Mouse (Mus musculus): ENCODE data around the gene Fyn. TPM values are rescaled to one million over a fixed set of nuclear protein-coding genes. Genes with fewer than 3 reads are reported as not detected.

Fyn gene
- polyA plus RNA-seq, 1 experiment from 2014 or later = 20.5 TPM

- Histone ChIP-seq H3K4me3 (no peak overlapping the region), H3K27me3 (ENCODE audit: poor library complexity, severe bottlenecking) (no peaks in the 10 kb centered on the region), H3K9me3 (no peaks in the 10 kb centered on the region), H3K4me1 (peaks cover 25% of the 10 kb centered on the region), H3K36me3 (replicated peaks) (peaks cover 15% of the 10 kb centered on the region), H3K27ac (no peak overlapping the region)
- WGBS = 97% methylated on average over 9 of the region's 9 CpGs
- DNase-seq (ENCODE audit: extremely low spot score, low spot score) = no peak
Observed at GRCm38 (mm10) chr10:39421772-39422171, 53.1 kb downstream of the Fyn start.

- no peak for DNase-seq (ENCODE audit: extremely low spot score, low spot score)
- no peaks in the 10 kb centered on the region for H3K27me3 ChIP-seq (ENCODE audit: poor library complexity, severe bottlenecking)
- H3K27ac ChIP-seq = no peak overlapping the region
- no peaks in the 10 kb centered on the region for H3K9me3 ChIP-seq
- no peak overlapping the region for H3K4me3 ChIP-seq
- H3K4me1 ChIP-seq = peaks cover 29% of the 10 kb centered on the region
- 87% methylated on average over 3 of the region's 3 CpGs for WGBS
- H3K36me3 ChIP-seq (replicated peaks) = peaks cover 15% of the 10 kb centered on the region
Observed at GRCm38 (mm10) chr10:39424643-39425042, 56.0 kb downstream of the Fyn start.

DNA sequence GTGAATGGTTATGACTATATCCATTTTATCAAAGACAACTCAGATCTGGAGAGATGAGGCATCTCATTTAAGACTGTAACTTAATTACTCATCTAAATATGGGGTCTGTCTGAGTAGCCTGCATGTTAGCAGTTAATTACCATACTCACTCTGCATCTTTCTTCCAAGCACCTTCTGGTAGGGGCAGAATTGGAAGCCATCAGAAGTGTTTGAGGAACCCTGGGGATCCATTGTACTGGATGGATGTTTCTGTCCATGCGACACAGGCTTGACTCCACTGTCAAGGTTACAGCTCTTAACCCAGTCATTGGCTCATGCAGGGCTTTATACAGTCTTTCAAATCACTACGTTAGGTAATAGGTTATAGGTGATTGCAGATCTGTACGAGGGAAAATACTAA is 57.4 kb downstream of the Fyn start:
- H3K4me3 ChIP-seq = no peak overlapping the region
- H3K27ac ChIP-seq = no peak overlapping the region
- DNase-seq (ENCODE audit: extremely low spot score, low spot score) = no peak
- 91% methylated on average over 3 of the region's 3 CpGs for WGBS
- no peaks in the 10 kb centered on the region for H3K9me3 ChIP-seq
- peaks cover 34% of the 10 kb centered on the region for H3K4me1 ChIP-seq
- H3K27me3 ChIP-seq (ENCODE audit: poor library complexity, severe bottlenecking) = no peaks in the 10 kb centered on the region
- peaks cover 15% of the 10 kb centered on the region for H3K36me3 ChIP-seq (replicated peaks)

- no peak for DNase-seq (ENCODE audit: extremely low spot score, low spot score)
- WGBS = 61% methylated on average over 5 of the region's 5 CpGs
- no peak overlapping the region for H3K4me3 ChIP-seq
- peaks cover 15% of the 10 kb centered on the region for H3K36me3 ChIP-seq (replicated peaks)
- H3K27ac ChIP-seq = peak overlapping the region; percentile 9; the same call in 1 of the 2 replicates
- no peaks in the 10 kb centered on the region for H3K27me3 ChIP-seq (ENCODE audit: poor library complexity, severe bottlenecking)
- peaks cover 38% of the 10 kb centered on the region for H3K4me1 ChIP-seq
- H3K9me3 ChIP-seq = no peaks in the 10 kb centered on the region
Observed at GRCm38 (mm10) chr10:39426833-39427490, 58.3 kb downstream of the Fyn start.

DNA sequence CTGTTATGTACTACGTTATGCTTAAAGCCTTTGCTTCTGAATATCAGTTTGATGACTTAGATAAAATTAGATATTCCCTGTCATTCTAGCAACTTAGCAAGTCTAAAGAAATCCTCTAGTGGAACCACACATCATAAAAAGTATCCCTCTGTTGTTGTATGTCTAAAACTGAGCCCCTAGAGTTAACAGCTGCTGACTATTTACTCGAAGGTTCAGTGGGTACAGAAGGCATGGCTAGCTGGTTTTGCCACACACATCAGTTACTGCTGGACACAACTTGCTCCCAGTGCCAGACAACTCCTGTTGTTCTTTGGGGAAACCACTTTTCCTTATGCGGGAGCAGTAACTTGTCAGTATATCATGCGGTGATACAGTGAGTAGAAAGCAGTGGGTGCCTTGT is 61.0 kb downstream of the Fyn start:
- peaks cover 11% of the 10 kb centered on the region for H3K36me3 ChIP-seq (replicated peaks)
- no peak overlapping the region for H3K4me3 ChIP-seq
- no peaks in the 10 kb centered on the region for H3K9me3 ChIP-seq
- DNase-seq (ENCODE audit: extremely low spot score, low spot score) = no peak
- H3K4me1 ChIP-seq = peaks cover 50% of the 10 kb centered on the region
- no peak overlapping the region for H3K27ac ChIP-seq
- H3K27me3 ChIP-seq (ENCODE audit: poor library complexity, severe bottlenecking) = no peaks in the 10 kb centered on the region
- 91% methylated on average over 4 of the region's 4 CpGs for WGBS

DNA sequence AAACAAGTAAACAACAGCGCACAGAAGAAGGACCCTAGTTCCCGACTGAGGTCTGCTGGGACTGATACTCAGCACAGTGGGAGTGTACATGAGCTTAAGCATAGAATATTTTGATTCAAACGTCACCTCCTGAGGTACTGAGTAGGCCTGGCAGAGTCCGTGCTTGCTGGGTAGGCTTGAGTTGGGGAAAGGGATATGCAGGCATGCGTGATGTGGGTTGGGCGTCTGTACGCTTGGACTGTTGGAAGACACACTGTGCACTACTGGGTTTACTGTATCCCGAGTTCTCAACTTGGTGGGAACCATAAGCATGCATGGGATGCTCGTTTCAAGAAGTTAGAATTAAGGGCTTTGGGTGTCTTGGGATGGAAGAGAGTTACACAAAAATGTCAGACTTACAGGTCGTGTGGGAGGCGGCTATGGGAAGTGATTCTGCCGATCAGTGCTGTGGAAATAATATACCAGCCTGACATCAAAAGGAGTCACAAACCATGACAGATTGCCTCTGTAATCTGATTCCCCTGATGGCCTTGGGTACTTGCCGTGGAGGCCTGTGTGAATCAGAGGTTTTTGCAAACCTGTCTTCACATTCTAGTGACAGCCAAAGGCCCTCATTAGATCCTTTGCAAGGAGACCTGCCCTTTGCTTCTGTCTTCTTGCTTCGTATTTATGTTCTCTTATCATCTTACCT is 61.6 kb downstream of the Fyn start:
- peaks cover 56% of the 10 kb centered on the region for H3K4me1 ChIP-seq
- H3K27me3 ChIP-seq (ENCODE audit: poor library complexity, severe bottlenecking) = no peaks in the 10 kb centered on the region
- no peak overlapping the region for H3K4me3 ChIP-seq
- peaks cover 6% of the 10 kb centered on the region for H3K36me3 ChIP-seq (replicated peaks)
- H3K9me3 ChIP-seq = no peaks in the 10 kb centered on the region
- 69% methylated on average over 14 of the region's 14 CpGs for WGBS
- no peak for DNase-seq (ENCODE audit: extremely low spot score, low spot score)
- H3K27ac ChIP-seq = no peak overlapping the region

DNA sequence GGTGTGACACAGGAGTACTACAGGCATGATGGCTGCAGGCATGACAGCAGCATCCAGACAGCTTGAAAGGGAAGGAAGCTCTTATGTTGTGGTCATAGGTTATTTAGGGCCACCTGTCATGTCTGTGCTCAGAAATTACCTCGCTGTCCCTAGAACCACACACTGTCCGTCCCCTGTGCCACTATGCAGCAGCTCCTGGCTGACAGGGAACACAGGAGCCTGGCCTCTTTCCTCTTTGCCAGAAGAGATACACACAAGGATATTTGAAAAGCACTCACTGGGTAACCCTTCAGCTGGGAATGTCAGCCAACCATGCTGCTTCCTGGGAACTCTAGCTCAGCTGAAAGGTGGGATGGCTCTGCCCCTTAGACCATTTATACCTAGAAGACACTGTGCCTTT is 62.6 kb downstream of the Fyn start:
- Histone ChIP-seq H3K9me3 (no peaks in the 10 kb centered on the region), H3K4me3 (no peak overlapping the region), H3K27me3 (ENCODE audit: poor library complexity, severe bottlenecking) (no peaks in the 10 kb centered on the region), H3K27ac (0 out of 2 replicates have a peak overlapping the region, but pooled peaks have one; percentile 25), H3K36me3 (replicated peaks) (no peaks in the 10 kb centered on the region), H3K4me1 (peaks cover 56% of the 10 kb centered on the region)
- no peak for DNase-seq (ENCODE audit: extremely low spot score, low spot score)
- 92% methylated on average over 2 of the region's 2 CpGs for WGBS

- 92% methylated on average over 14 of the region's 14 CpGs for WGBS
- H3K36me3 ChIP-seq (replicated peaks) = no peaks in the 10 kb centered on the region
- no peak for DNase-seq (ENCODE audit: extremely low spot score, low spot score)
- H3K4me3 ChIP-seq = no peak overlapping the region
- H3K4me1 ChIP-seq = peaks cover 47% of the 10 kb centered on the region
- H3K9me3 ChIP-seq = no peaks in the 10 kb centered on the region
- H3K27me3 ChIP-seq (ENCODE audit: poor library complexity, severe bottlenecking) = no peaks in the 10 kb centered on the region
- 0 out of 2 replicates have a peak overlapping the region, but pooled peaks have one; percentile 4 for H3K27ac ChIP-seq
Observed at GRCm38 (mm10) chr10:39432648-39433568, 64.3 kb downstream of the Fyn start.

GRCm38 (mm10) chr10:39433893-39434292 is 65.2 kb downstream of the Fyn start:
- Histone ChIP-seq H3K9me3 (no peaks in the 10 kb centered on the region), H3K27me3 (ENCODE audit: poor library complexity, severe bottlenecking) (no peaks in the 10 kb centered on the region), H3K4me3 (no peak overlapping the region), H3K4me1 (peaks cover 51% of the 10 kb centered on the region), H3K36me3 (replicated peaks) (no peaks in the 10 kb centered on the region), H3K27ac (no peak overlapping the region)
- DNase-seq (ENCODE audit: extremely low spot score, low spot score) = no peak
- WGBS = 93% methylated on average over 7 of the region's 7 CpGs

- no peaks in the 10 kb centered on the region for H3K27me3 ChIP-seq (ENCODE audit: poor library complexity, severe bottlenecking)
- no peak for DNase-seq (ENCODE audit: extremely low spot score, low spot score)
- peaks cover 47% of the 10 kb centered on the region for H3K4me1 ChIP-seq
- WGBS = 80% methylated on average over 8 of the region's 8 CpGs
- H3K4me3 ChIP-seq = no peak overlapping the region
- H3K9me3 ChIP-seq = no peaks in the 10 kb centered on the region
- H3K36me3 ChIP-seq (replicated peaks) = no peaks in the 10 kb centered on the region
- H3K27ac ChIP-seq = no peak overlapping the region
Observed at GRCm38 (mm10) chr10:39434758-39435448, 66.2 kb downstream of the Fyn start.

DNA sequence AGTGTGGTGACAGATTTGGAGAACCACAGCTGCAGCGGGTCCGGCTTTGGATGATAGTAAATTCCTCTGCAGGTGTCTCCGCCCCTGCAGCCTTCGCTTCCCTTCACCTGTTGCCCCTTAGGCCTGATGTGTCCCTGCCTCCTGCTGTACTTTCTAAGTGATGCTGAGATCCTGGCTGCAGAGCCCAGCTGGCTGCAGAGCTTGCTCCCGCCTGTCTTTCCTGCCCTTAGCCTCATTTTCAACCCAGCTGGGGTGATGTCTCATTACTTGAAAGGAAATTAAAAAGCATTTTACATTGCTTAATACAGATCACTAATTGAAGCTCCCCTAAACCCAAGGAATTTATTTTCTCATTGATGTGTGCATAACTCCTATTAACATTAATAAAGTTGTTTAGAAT is 70.2 kb downstream of the Fyn start:
- H3K27ac ChIP-seq = no peak overlapping the region
- H3K36me3 ChIP-seq (replicated peaks) = no peaks in the 10 kb centered on the region; the same call in 1 of the 2 replicates
- H3K27me3 ChIP-seq (ENCODE audit: poor library complexity, severe bottlenecking) = no peaks in the 10 kb centered on the region
- WGBS = 66% methylated on average over 5 of the region's 5 CpGs
- peaks cover 26% of the 10 kb centered on the region for H3K4me1 ChIP-seq
- H3K4me3 ChIP-seq = no peak overlapping the region
- DNase-seq (ENCODE audit: extremely low spot score, low spot score) = no peak
- H3K9me3 ChIP-seq = no peaks in the 10 kb centered on the region

DNA sequence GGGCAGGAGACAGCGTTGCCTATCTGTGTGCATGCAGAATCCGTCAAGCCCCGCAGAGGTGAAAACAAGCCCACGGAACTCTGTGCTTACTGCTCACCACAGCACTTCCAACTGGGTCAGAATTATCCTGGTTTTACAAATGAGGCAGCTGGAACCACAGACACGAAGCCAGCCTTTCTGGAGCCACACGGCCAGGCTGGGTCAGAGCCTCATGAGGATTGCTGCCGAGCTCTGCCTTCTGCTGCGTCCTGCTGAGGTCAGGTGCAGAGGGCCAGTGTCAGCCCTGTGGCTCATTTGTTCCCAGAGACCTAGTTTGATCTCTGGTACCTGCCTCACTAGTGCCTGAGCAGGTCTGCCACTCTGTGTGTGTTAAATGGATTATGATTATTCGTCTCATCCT is 71.9 kb downstream of the Fyn start:
- DNase-seq (ENCODE audit: extremely low spot score, low spot score) = no peak
- Histone ChIP-seq H3K27ac (no peak overlapping the region), H3K36me3 (replicated peaks) (no peaks in the 10 kb centered on the region; the same call in 1 of the 2 replicates), H3K9me3 (no peaks in the 10 kb centered on the region), H3K27me3 (ENCODE audit: poor library complexity, severe bottlenecking) (no peaks in the 10 kb centered on the region), H3K4me1 (peaks cover 15% of the 10 kb centered on the region), H3K4me3 (no peak overlapping the region)
- WGBS = 75% methylated on average over 9 of the region's 9 CpGs
